Mouse (Mus musculus): ENCODE measurements around the gene Polr1d. TPM values are rescaled to one million over a fixed set of nuclear protein-coding genes. Genes with fewer than 3 reads are reported as not detected.

The Polr1d gene
- polyA plus RNA-seq, 1 experiment from 2014 or later, result 161 TPM

- ATAC-seq (replicated peaks; ENCODE audit: low FRiP score, low read depth) (no peak), DNase-seq (ENCODE audit: low spot score) (no peak)
- Histone ChIP-seq H3K27me3 (ENCODE audit: insufficient read depth, low read length) (no peaks in the 10 kb centered on the region), H3K4me1 (replicated peaks; ENCODE audit: insufficient read depth, low read length) (no peaks in the 10 kb centered on the region; the same call in 1 of the 2 replicates), H3K27ac (peak overlapping the region; percentile 77; the same call in 1 of the 2 replicates), H3K4me2 (ENCODE audit: low read length) (no peak overlapping the region), H3K9me3 (replicated peaks; ENCODE audit: low read length) (no peaks in the 10 kb centered on the region), H3K9ac (ENCODE audit: low read depth, low read length) (no peak overlapping the region), H3K36me3 (ENCODE audit: insufficient read depth, low read length) (no peaks in the 10 kb centered on the region), H3K4me3 (replicated peaks; ENCODE audit: low read depth, low read length) (no peak overlapping the region)
- WGBS, result 46% methylated on average over 3 of the region's 3 CpGs
- no peak for TF ChIP-seq CTCF (IDR thresholded peaks at IDR 0.05; ENCODE audit: low read depth)
These were observed 39.2 kb upstream of the Polr1d start for GRCm38 (mm10) chr5:147037601-147038000.

- WGBS, result 77% methylated on average over 5 of the region's 5 CpGs
- no peak overlapping the region for H3K4me3 ChIP-seq (replicated peaks; ENCODE audit: low read depth, low read length)
- no peak for ATAC-seq (replicated peaks; ENCODE audit: low FRiP score, low read depth)
- TF ChIP-seq CTCF (IDR thresholded peaks at IDR 0.05; ENCODE audit: low read depth), result no peak
- no peaks in the 10 kb centered on the region for H3K36me3 ChIP-seq (ENCODE audit: insufficient read depth, low read length)
- no peaks in the 10 kb centered on the region for H3K27me3 ChIP-seq (ENCODE audit: insufficient read depth, low read length)
- no peak overlapping the region for H3K4me2 ChIP-seq (ENCODE audit: low read length)
- no peak overlapping the region for H3K27ac ChIP-seq
- no peaks in the 10 kb centered on the region; the same call in 1 of the 2 replicates for H3K4me1 ChIP-seq (replicated peaks; ENCODE audit: insufficient read depth, low read length)
- DNase-seq (ENCODE audit: low spot score), result no peak
- H3K9ac ChIP-seq (ENCODE audit: low read depth, low read length), result no peak overlapping the region
- H3K9me3 ChIP-seq (replicated peaks; ENCODE audit: low read length), result no peaks in the 10 kb centered on the region
These were observed 37.5 kb upstream of the Polr1d start for GRCm38 (mm10) chr5:147039394-147039793.

- no peaks in the 10 kb centered on the region for H3K36me3 ChIP-seq (ENCODE audit: insufficient read depth, low read length)
- no peak for TF ChIP-seq CTCF (IDR thresholded peaks at IDR 0.05; ENCODE audit: low read depth)
- H3K4me1 ChIP-seq (replicated peaks; ENCODE audit: insufficient read depth, low read length), result peaks cover 5% of the 10 kb centered on the region; the same call in 1 of the 2 replicates
- no peak overlapping the region for H3K9ac ChIP-seq (ENCODE audit: low read depth, low read length)
- 61% methylated on average over 40 of the region's 40 CpGs for WGBS
- H3K9me3 ChIP-seq (replicated peaks; ENCODE audit: low read length), result no peaks in the 10 kb centered on the region
- DNase-seq (ENCODE audit: low spot score) (no peak), ATAC-seq (replicated peaks; ENCODE audit: low FRiP score, low read depth) (no peak)
- no peak overlapping the region for H3K27ac ChIP-seq
- H3K4me3 ChIP-seq (replicated peaks; ENCODE audit: low read depth, low read length), result no peak overlapping the region
- no peak overlapping the region for H3K4me2 ChIP-seq (ENCODE audit: low read length)
- no peaks in the 10 kb centered on the region for H3K27me3 ChIP-seq (ENCODE audit: insufficient read depth, low read length)
These were observed 34.6 kb upstream of the Polr1d start for GRCm38 (mm10) chr5:147041965-147042937.

- Histone ChIP-seq H3K36me3 (ENCODE audit: insufficient read depth, low read length) (no peaks in the 10 kb centered on the region), H3K27me3 (ENCODE audit: insufficient read depth, low read length) (no peaks in the 10 kb centered on the region), H3K9ac (ENCODE audit: low read depth, low read length) (no peak overlapping the region), H3K4me2 (ENCODE audit: low read length) (no peak overlapping the region), H3K4me3 (replicated peaks; ENCODE audit: low read depth, low read length) (no peak overlapping the region), H3K4me1 (replicated peaks; ENCODE audit: insufficient read depth, low read length) (peaks cover 5% of the 10 kb centered on the region; the same call in 1 of the 2 replicates), H3K9me3 (replicated peaks; ENCODE audit: low read length) (no peaks in the 10 kb centered on the region), H3K27ac (no peak overlapping the region)
- TF ChIP-seq CTCF (IDR thresholded peaks at IDR 0.05; ENCODE audit: low read depth), result no peak
- ATAC-seq (replicated peaks; ENCODE audit: low FRiP score, low read depth), result no peak
- WGBS, result 41% methylated on average over 15 of the region's 15 CpGs
- DNase-seq (ENCODE audit: low spot score), result peak; percentile 81
These were observed 33.5 kb upstream of the Polr1d start for GRCm38 (mm10) chr5:147043240-147043844.

- Histone ChIP-seq H3K4me1 (replicated peaks; ENCODE audit: insufficient read depth, low read length) (peaks cover 5% of the 10 kb centered on the region; the same call in 1 of the 2 replicates), H3K36me3 (ENCODE audit: insufficient read depth, low read length) (no peaks in the 10 kb centered on the region), H3K27ac (no peak overlapping the region), H3K9me3 (replicated peaks; ENCODE audit: low read length) (no peaks in the 10 kb centered on the region), H3K9ac (ENCODE audit: low read depth, low read length) (no peak overlapping the region), H3K4me2 (ENCODE audit: low read length) (no peak overlapping the region), H3K27me3 (ENCODE audit: insufficient read depth, low read length) (no peaks in the 10 kb centered on the region), H3K4me3 (replicated peaks; ENCODE audit: low read depth, low read length) (no peak overlapping the region)
- TF ChIP-seq CTCF (IDR thresholded peaks at IDR 0.05; ENCODE audit: low read depth), result no peak
- no peak for ATAC-seq (replicated peaks; ENCODE audit: low FRiP score, low read depth)
- WGBS, result 62% methylated on average over 10 of the region's 11 CpGs
- no peak for DNase-seq (ENCODE audit: low spot score)
These were observed 31.5 kb upstream of the Polr1d start for GRCm38 (mm10) chr5:147045311-147045710.

- no peaks in the 10 kb centered on the region for H3K27me3 ChIP-seq (ENCODE audit: insufficient read depth, low read length)
- H3K36me3 ChIP-seq (ENCODE audit: insufficient read depth, low read length), result no peaks in the 10 kb centered on the region
- H3K9me3 ChIP-seq (replicated peaks; ENCODE audit: low read length), result no peaks in the 10 kb centered on the region
- peaks cover 7% of the 10 kb centered on the region; the same call in 1 of the 2 replicates for H3K4me1 ChIP-seq (replicated peaks; ENCODE audit: insufficient read depth, low read length)
- no peak overlapping the region for H3K4me3 ChIP-seq (replicated peaks; ENCODE audit: low read depth, low read length)
- H3K27ac ChIP-seq, result no peak overlapping the region
- H3K4me2 ChIP-seq (ENCODE audit: low read length), result no peak overlapping the region
- ATAC-seq (replicated peaks; ENCODE audit: low FRiP score, low read depth) (no peak), DNase-seq (ENCODE audit: low spot score) (no peak)
- 53% methylated on average over 11 of the region's 11 CpGs for WGBS
- H3K9ac ChIP-seq (ENCODE audit: low read depth, low read length), result no peak overlapping the region
- no peak for TF ChIP-seq CTCF (IDR thresholded peaks at IDR 0.05; ENCODE audit: low read depth)
These were observed 30.9 kb upstream of the Polr1d start for GRCm38 (mm10) chr5:147045929-147046328.
